Mouse (Mus musculus) right cerebral cortex, postnatal 14 days (tissue): ENCODE measurements around the gene Rftn1.

Experiments used
- DNase-seq: peaks from one replicate; pipeline ENCODE4 v3.0.0; 2022

Rftn1 gene

DNA sequence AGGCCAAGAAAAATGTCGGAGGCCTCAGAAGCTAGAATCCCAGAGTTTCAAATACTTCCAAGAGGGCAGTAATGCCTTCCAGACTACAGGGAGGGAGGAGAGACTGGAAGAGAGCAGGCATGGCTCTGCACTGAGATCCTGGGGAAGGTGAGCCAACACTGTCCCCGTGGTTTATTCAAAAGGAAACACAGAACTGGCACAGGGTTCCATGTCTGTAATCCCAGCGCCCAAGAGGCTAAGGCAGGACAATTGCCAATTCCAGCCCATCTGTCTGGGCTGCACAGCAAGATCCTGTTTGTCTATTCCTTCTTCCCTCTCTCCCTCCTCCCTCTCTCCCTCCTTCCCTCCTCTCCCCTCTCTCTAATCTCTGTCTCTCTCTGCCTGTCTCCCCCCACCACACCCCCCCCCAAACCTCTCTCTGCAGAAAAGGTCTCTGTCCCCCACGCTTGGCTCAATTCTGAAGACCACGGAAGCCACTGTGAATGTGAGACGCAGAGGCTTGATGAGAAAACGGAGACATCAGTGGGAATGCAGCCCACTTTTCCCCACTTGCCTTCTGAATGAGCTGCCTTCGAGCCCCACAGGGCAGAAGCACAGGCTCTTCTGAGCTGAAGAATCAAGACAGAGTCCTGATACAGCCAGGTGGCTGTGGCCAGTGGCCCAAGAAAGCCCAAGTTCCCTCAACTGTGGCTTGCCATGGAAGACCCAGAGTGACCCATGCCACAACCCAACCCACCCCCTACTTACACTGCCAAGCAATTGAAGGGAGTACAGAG, 8.8 kb upstream of the Rftn1 start:
- no peak for DNase-seq

DNA sequence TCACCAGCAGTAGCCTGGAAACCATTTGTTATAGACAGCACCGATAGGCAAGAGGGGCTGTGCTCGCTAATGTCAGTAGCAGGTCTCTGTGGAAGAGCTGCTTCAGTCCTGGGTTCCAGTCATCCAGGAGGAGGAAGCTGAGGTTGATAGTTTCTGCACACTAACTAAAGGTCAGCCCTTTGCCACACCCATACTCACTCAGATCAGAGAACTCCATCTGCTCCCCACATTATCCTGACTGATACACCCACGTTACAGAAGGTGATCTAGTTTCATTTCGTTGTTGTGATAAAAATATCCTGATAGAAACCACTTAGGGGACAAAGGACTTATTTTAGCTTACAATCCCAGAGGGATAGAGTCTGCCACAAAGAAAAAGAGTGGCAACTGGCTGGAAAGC, 7.1 kb upstream of the Rftn1 start:
- DNase-seq: no peak

DNA sequence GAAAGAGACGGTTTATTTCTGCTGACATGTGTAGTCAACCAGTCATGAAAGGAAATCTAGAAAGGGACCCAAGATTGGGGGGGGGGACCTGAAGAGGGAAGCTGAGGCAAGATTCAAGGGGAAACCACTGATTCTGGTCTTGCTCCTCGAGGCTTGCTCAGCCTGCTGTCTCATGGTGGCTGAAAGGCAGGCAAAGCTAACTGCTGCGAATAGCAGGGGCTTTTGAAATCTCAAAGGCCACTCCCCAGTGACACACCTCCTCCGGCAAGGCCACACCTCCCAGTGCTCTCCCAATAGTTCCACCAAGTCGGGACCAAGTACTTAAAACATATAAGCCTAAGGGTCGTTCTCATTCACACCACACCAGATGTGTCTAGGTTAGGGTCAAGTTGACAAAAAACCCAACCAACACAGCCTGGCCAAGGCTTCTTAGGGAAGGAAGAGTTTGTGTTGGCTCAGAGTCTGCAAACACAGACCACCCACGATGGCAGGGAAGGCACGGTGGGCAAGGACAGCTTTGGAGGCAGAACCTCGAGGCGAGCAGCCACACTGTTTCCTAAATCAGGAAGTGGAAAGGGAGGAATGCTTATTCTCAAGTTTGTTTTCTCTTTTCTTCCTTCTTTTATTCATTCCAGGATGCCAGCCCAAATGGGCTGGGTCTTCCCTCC, 5.7 kb upstream of the Rftn1 start:
- DNase-seq: no peak

DNA sequence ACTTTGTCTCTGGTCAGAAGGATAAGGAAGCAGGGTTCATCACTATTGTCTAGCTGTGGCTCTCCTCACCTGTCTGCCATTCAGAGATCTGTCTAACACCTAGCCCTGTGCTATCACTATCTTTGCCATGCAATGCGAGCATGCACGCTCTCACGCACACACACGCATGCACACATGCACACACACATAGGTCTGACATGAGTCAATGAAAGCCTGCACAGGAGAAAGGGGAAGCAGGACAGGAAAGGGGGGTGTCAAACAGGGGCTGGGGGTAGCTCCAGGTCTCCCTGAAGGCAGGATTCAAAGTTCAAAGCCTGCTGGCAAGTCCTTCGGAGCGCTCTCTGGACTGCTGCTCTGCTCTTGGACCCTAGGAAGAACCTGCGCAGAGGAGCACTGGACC, 4.9 kb upstream of the Rftn1 start:
- no peak for DNase-seq

DNA sequence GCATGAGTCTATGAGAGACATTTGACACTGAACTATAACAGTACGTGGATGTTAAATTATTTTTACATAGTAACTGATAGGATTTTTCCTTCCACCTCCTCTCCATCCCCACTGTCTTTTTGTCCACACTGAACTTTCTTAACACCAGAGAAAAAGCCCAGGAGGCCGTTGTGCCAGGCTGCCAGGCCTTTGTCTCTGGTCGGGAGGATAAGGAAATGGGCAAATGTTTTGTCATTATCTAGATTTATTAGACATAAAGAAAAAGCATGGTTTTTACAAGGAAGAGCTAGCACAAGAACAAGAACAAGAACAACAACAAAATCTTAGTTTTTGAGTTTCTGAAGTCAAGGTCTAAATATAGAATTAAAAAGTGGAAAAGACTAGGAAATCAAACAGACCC, 4.1 kb upstream of the Rftn1 start:
- no peak for DNase-seq

DNA sequence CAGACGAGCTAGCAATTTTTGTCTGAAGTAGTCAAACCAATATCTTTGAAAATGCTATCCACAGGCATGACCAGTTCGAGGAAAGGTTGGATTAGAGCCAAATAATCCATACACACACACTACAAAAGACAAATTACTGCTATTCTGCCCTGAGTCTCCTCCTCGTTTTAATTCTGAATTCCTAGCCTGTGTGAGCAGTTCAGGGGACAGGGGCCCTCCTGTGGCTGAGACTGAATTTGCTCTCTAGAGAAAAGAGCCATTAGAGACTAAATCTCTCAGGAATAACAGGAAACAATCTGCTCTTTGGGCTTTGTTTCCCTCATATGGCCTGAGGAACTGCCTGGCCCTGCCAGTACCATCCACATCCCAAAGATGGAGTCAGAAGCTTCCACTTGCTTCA, 3.2 kb upstream of the Rftn1 start:
- no peak for DNase-seq

DNA sequence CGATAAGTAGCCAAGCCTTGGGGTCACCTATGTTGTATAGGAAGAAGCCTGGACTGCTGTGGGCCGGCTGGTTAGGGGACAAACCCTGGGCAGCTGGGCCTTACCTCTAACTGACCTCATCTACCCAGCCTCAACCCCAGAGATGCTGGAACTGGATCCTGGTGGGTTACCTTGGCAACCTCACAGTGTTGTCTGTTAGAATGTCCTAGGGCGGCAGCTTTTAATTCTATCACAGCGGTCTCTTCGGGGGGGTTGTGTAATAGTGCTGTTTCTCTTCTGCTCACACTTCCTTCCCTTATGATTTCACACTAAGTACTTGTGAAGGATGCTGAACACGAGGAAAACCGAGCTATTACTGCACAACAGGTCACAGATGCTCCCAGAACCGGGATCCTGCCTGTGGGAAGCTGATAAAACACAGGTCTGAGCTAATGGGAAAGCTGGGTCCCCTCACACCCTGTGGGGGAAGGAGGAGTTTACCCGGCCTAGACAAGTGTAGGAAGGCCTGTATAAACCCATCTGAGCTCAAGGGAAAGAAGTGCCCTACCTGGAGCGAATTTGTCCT, 2.0 kb upstream of the Rftn1 start:
- no peak for DNase-seq

DNA sequence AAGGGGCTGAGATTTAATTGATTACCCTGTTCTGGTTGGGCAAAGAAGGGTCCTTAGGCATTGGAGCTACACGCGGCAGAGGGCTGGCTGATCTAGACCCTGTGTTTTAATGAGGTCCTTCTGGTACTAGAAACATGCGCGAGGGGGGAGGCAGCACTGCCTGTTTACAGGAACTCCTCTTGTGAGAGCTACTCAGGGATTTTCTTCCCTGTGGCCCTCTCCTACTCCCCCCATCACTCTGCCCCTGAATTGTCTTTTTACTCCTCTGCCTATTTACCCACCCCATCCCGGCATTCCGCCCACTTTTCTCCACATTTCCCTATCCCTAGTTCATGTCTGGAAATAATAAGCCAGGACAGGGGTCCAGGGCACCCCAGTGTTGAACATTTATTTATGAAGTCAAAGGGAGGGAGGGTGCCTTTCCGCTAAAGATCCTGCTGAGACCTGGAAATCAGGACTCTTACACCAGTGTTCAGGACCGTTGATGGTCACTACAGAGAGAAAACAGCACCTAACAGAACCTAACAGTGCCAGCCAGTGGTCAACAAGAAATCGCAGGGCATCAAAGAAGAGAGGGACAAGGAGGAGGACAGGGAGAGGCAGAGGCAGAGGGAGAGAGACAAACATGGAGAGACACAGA, 964 bp upstream of the Rftn1 start:
- no peak for DNase-seq

DNA sequence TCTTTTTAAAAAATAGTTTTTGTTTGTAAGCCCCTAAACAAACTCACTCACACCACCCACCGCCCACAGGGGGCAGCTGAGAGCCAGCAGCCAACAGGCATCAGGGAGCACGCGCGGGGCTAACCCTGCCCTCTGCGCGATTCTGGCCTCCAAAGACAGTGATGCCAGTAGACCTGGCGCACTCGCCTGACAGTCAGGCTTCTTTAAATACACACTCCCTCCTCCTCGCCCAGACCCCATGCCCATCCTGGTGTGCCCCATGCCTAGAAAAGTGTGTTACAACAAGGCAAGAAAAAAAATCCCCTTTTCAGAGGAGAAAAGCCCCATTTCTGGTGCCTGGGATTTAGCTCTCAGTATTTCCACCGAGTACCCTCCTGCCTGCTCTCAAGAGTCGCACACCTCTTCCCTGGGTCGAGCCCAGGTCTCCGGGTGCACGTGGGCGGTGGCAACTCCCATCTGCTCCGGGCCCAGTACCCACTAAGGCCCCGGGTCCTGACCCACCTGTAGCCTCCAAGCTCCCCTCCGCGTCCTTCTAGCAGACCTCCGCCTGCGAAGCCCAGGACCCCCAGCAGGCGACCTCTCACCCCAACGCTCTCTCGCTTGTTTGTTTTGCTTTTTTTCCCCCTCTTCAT, 977 bp downstream of the Rftn1 start:
- peak; percentile 44 for DNase-seq

DNA sequence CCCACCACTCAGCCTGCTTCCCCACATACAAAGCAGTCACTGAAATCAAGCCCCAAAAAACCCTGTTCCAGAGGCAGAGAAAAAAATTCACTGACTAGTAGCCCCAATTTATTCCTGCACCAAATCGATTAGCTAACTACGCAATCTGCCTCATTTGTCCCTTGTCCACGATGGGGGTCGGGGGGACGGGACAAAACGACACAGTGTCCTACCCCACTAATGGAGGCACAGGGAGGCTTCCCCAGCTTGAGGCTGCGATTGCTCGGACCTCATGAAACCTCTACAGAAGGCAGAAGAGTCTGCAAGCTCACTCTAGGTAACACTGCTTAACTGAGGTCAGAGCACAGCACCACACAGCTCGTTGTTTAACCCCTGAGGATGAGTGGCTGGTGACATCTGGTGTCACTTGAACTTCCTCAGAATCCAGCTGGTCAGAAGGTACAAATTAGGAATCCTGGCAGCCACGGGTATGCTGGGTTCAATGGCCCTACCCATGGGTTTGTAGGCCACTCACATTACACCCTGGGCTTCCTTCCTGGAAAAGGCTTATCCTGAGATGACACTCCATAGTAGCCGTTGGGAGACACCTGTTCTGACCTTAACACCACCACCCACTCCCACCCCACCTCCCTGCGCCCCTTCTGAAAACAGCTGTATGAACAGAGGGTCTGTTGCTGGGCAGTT, 1.7 kb downstream of the Rftn1 start:
- DNase-seq: no peak

DNA sequence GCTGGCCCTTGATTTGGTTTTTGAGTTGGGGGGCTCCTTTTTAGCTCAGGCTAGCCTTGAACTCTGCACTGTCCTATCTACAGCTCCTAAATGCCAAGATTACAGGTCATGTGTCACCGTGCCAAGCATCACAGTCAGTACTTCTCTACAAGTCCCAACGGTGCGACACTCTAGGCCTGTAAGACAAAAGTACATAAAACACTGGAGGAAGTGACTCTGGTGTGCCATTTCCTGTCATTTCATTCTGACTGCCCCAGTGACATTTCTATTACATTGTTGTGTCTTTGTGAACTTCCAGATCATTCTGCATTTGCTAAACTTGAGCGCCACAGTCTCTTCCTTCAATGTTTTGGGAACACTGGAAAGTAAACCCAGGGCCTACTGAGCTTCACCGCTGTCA, 4.9 kb downstream of the Rftn1 start:
- no peak for DNase-seq

DNA sequence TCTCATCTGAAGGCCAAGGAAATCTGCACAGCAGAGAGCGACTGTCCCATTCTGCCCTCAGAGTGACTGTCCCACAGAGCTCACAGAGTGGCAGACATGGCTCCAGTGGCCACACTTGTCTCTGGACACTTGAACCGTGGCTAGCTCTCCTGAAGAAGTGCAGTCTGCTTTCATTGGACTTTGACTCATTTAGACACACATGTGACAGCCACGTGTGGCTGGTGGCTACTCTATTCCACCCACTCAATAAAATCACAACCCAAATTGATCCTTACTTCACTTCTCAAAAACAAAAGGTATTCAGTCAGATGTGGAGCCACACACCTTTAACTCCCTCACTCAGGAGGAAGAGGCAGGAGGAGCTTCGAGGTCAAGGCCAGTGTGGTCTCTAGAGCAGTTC, 5.4 kb downstream of the Rftn1 start:
- no peak for DNase-seq

DNA sequence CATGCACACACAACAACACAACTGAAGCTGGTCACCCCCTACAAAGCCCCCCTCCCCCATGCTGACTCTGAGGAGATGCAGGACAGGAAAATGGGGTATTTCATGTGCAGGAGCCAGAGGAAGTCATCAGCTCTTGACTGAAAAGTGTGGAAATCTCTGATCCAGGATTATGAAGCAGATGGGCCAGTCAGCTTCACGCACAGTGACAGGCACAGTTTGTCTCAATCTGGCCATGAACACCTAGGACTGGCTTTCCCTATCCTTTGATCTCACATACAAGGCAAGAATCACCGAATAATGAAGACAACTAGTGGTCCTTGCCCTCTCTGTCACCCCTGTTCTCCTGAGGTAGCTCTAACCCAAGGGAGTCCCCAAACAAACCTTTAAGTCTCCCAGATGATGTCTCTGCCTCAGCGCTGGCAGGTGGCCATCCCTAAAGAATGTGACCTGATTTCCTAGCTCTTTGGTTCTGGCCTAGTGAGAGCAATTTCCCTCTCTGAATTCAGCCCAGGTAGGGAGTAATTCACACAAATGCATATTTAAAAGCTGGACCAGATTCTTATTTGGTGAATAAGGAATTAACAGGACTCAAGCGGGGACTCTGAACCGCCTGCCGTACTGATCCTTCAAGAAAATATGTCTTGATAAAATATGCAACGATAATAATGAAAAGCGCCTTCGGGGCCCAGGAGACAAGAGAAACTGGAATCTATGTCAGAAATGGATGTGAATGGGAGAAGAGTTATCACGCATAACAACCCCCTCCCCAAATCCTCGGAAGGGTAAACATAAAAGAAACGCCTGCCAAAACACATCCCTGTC, 6.0 kb downstream of the Rftn1 start:
- no peak for DNase-seq

DNA sequence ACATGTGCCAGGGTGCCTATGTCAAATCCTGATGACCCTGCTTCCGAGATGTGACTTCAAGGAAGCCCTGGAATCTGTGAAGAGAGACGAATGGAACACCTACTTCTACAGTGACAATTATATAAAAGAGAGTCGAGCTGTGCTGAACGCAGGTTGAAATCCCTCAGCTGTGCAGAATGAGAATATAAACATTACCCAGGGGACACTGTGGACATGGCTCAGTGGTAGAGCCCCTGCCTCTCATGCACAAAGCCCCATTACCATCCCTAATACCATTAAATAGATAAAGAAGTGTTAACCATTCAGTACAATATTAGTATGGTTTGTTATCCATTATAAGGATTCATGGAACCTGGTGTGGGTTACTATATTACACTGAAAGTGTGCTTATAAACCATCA, 7.2 kb downstream of the Rftn1 start:
- no peak for DNase-seq

DNA sequence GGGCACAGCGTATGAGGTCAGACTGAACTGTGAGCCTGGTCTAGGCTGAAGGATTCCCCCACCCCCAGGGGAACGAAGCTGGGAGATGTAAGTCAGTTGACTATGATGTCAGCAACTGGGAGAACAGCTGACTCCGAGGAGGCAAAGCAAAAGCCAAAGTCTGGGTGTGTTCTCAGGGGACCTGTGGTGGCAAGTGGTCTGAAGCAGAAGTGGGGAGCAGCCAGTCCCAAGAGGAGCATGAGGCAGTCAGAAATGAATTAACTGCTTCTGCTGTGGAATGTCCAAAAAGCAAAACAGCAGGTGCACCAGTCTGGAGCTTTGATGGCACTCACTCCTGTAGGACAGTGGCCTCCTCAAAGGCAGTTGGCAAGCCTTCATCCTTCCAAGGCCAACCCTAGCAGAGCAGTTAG, 7.9 kb downstream of the Rftn1 start:
- no peak for DNase-seq

DNA sequence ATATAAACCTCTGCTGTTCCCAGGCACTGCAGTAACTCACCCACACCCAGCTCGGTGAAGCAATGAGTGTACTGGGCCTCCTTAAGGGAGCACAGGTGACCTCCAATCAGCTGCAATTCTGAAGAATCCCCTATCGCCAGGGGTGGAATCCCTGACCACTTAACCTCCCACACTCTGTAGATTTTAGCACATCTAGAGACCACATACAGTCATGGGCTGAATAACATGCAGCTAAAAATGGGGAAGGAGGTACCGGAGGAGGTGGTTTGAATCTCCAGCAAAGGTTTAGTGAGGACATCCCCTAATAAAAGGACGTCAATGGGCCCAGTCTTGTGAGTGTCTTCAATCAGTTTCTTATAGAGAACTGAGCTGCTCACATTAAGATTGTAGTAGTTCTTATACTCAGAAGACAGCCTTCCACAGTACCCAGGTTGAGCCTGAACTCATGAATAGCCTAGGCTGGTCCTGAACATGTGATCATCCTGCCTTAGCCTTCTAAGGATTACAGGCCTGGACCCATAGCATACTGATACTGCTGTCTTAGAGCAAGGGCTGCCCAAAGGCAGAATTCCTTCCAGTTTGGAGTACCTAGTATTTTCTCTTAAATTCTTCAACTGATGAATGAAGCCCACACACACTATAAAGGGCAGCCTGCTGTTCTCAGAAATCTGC, 9.4 kb downstream of the Rftn1 start:
- no peak for DNase-seq

DNA sequence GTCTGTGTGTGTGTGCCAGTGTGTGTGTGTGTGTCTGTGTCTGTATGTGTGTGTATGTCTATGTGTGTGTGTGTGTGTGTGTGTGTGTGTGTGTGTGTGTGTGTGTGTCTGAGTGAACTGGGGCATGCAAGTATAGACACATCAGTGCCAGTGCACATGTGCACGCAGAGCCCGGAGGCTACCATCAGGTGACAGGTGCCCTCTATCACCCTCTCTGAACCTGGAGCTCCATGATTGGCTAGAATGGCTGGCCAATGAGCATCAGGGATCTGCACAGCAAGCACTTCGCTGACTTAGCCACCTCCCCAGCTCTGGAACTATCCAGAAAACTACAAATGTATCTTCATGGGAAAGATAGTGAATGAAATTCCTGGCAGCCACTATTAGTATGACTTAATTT, 16.7 kb downstream of the Rftn1 start:
- DNase-seq: no peak

DNA sequence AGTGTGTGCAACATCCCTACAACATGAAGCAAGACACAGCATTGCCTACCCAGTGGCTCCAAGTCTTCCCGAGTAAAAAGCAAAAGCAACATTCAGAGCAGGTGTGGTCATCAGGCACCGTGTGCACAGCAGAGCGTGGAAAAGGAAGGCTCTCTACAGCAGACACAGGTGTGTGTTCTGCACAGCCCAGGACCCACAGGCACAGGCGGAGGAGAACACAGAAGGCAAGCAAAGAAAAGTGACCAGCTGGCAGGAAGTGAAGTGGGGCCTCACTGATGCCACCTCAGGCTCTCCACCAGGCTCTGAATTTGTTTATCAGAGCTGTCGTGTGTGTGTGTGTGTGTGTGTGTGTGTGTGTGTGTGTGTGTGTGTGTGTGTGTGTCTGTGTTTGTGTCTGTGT, 17.1 kb downstream of the Rftn1 start:
- no peak for DNase-seq

DNA sequence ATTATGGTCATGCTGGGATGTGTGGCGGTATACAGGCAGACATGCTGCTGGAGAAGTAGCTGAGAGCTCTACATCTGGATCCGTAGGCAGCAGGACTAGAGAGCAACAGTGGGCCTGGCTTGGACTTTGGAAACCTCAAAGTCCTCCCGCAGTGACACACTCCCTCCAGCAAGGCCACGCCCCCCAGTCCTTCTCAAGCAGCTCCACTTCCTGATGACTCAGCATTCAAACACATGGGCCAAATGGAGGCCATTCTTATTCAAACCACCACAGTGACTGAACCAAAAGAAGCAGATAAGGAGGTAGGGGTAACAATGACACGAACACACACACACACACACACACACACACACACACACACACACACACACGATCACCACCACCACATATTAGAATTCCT, 17.7 kb downstream of the Rftn1 start:
- DNase-seq: no peak

DNA sequence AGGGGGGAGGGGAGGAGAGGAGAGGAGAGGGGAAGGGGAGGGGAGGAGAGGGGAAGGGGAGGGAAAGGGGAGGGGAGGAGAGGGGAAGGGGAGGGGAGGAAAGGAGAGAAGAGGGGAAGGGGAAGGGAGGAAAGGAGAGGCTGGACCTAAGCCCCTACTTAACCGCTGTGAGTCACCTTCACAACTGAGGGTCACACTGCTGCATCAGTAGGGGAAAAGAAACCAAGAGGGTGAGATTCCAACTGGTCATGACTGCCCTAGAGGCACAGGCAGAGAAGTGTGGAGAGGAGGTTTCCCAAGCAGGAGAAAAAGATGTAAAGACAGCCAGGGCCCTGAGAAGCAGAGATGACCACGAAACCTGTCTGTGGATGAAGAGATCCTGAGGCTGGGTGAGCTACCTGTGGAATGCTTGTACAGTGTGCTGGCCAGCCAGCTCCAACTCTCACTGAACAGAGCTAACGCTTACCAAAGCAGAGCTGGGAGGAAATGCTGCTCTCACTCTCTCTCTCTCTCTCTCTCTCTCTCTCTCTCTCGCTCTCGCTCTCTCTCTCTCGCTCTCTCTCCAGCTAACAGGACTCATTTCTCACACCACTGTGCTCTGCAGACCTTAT, 19.4 kb downstream of the Rftn1 start:
- DNase-seq: no peak

DNA sequence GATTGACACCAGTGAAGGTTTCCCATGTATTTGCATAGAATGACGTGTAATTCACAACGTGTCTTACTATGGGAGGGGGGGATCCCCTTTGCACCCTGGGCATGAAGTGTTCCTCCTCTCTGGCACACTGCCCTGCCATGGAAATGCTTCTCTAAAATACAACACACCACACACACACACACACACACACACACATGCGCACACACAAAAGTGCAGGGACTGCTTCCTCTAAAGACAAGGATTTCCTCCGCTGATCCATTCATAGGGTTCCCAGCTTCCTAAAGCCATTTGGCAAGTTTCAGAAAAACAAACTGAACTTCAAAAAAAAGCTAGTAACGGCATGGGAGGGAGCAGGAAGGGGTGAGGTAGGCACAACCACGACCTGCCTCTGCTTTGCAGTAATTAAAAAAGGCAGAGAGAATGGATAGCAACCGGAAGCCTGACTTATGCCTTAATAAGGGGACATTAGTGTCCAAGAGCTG, 20.5 kb downstream of the Rftn1 start:
- DNase-seq: no peak
